Mouse (Mus musculus): ENCODE measurements around the gene Dppa3. TPM values are rescaled to one million over a fixed set of nuclear protein-coding genes. Genes with fewer than 3 reads are reported as not detected.

Dppa3 gene
- polyA plus RNA-seq (2017; shearing (Covaris generic)): not detected

DNA sequence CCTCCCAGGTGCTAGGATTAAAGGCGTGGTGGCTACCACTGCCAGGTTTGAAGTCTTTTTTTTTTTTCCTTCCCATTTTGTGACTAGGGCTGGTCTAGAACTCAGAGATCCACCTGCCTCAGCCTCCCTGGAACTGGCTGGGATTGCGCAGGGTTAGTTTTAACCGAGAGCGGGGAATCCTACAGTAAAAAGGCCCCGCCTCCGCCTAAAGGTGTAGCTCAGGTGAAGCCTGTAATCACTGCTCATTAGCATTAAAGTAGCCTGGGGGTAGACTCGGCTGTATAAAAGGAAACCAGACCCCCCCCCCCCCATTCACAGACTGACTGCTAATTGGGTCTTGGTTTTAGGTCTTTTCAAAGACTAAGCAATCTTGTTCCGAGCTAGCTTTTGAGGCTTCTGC lies at the start of gene Dppa3:
Gene Dppa3, plus strand, starts transcription at position 301 of the 400 bp plus-strand sequence.
- ATAC-seq: no peak

DNA sequence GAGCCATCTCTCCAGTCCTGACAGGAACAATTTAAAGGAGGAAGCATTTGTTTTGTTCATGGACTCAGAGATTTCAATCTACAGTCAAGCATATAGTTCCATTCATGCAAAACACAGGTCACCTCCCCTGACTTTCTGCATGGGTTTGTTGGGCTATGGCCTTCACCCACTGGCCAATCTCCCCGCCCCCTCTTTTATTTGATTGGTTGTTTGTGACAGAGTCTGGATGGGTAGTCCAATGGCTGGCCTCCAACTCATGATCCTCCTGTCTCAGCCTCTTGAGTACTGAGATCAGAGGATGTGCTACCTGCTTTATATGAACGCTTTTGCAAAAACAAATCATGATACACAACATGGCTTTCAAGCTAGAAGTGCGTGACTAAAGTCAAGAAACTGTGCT lies 49.2 kb upstream of the Dppa3 start:
- ATAC-seq: no peak

DNA sequence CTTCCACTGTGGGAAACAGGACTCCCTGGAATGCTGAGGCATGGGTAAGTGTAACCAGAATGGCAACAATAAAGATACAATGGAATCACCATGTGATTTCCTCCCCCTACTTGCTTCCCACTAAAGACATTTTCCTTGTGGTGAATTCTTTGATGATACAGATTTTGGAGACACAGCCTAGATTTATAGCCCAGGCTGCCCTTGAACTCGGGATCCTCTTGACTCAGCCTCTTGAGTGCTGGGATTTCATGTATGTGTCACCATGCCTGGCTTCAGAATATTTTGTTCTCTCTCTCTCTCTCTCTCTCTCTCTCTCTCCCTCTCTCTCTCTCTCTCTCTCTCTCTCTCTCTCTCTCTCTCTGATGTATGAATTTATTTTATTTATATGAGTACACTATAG lies 47.1 kb upstream of the Dppa3 start:
- no peak for ATAC-seq

DNA sequence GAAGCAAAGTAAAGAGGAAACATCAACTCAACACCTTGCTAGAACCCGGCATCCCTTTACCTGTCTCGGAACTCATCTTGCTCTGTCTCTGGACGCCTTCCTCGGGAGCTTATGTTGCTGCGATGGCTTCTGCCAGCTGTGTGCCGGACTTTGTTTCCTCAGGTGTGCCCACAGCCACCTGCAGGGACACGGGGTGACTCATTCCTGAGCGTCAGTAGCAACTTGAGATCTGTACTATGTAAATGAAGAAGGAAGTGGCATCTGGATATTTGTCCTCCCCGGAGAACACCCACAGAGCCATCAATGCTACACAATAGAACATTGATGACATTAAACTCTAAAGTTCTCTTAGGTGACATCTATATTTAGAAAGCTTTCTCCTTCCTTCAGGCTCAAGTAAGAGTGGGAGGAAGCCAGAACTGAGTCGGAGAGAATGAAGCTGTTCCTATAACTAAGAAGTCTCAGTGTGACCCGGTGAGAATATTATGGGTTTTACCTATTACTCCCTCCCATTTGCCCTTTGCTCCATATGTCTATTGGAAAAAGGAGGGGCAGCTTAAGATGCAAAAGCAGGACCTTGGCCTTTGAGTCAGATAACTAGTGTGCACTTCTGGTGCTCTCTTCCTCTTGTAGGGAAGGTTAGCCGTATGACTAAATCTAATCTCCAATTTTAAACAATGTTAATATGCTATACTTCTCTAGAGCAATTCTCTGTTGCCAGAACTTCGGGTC lies 35.0 kb upstream of the Dppa3 start:
- ATAC-seq: no peak

DNA sequence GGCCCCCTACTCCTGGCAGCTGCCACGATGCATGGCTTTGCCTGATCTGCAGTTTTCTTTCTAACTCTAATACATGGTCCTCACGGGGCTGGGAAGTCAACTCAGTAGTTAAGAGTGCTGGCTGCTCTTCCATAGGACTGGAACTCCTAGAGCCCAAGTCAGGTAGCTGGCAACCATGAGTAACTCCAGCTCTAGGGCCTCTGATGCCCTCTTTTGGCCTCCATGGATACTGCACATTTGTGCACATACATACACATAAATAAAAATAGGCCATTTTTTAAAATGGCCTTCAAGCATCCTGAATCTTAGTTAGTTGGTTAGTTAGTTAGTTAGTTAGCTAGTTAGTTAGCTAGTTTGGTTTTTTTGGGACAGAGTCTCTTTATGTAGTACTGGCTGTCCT lies 33.3 kb upstream of the Dppa3 start:
- no peak for ATAC-seq

DNA sequence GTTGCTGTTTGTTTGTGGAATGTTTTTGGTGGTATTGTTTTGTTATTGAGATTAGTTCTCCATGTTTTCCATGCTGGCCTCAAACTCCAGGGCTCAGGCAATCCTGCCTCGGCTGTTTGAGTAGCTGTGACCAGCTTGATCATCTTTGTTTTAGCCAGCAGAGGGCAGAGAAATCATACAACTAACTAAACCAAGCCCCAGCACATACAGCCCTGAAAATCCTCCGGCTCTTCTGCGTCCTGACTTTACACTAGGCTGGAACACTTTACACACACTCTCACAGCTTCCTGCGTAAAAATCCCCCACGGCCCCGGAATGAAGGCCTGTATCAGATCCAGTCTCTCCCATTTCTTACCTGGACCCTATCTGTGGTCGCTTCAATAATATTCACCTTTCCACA lies 30.6 kb upstream of the Dppa3 start:
- ATAC-seq: no peak

DNA sequence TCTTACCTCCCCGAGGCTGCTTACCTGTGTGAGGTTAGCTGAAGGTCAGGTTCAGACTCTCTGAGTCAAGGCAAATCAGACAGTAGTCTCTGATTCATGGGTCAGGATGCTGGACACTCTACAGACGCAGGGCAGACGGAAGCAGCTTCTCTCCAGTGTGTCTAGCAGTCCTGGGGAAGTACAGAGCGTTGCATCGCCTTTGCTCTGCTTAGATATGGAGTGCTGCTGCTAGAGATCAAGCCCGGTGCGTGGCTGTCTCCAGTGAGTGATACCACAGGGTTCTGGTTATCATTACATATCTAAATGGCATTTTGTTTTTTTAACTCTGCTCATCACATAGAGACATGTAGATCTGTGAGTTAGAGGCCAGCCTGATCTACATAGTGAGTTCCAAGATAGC lies 29.6 kb upstream of the Dppa3 start:
- no peak for ATAC-seq

DNA sequence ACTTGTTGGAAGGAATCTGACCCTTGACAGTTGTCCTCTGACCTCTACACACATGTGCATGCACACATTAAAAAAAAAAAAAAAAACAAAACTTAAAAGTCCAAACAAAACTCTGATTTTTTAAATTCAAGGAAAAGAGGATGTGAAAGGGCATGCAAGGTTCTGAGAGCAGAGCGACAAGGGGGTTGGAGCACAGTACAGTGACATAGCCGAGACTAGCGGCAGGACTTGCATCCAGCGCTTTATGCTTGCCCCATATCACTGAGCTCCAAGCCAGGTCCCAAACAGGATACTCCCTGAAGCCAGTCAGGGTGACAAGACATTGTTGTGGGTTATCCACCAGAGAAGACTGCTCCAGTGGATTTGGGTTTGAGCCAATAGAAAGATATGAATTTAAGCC lies 28.2 kb upstream of the Dppa3 start:
- ATAC-seq: no peak

DNA sequence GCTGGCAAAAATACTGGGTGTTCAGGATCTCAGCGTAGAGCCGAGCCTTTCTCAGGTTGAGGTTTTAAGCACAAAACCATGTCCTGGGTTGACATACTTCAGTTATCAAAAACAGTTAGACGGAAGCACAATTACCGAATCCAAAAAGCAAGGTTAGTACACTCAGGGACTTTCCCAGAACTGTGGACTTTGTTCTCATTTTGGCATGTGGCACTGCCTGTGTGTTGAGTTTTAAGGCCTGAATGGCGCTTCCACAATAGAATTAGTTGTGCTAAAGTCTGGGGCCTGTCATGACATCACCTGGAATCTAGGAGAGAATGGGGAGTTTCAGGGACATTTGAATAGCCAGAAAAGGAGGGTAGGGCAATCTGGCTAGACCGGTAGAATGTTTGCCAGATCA lies 27.8 kb upstream of the Dppa3 start:
- ATAC-seq: no peak

DNA sequence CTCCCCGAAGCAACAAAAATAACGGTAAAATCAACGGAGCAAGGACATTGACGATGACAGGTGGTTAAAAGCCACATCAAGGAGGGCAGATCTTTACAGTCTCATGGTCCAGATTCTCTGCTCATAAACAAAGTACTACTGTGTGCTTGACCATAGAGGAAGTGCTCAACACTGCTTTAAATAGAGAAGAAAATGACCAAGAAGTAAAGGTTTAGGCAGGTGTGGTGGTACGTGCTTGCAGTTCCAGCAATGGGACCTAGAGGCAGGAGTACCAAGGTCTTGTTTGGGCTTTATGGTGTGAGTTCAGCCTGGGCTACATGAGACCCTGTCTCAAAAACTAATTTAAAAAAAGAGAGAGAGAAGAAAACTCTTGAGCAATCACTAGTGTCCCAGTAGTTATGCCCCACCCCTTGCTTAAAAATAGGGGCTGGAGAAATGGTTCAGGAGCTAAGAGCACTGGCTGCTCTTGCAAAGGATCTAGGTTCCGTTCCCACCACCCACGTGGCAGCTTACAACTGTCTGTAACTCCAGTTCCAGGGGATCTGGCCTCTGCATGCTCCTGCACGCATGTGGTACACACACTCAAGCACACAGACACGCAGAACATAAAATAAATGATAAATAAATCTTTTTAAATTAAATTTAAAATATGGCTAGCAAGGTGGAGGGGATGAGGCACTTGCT lies 27.0 kb upstream of the Dppa3 start:
- ATAC-seq: no peak

DNA sequence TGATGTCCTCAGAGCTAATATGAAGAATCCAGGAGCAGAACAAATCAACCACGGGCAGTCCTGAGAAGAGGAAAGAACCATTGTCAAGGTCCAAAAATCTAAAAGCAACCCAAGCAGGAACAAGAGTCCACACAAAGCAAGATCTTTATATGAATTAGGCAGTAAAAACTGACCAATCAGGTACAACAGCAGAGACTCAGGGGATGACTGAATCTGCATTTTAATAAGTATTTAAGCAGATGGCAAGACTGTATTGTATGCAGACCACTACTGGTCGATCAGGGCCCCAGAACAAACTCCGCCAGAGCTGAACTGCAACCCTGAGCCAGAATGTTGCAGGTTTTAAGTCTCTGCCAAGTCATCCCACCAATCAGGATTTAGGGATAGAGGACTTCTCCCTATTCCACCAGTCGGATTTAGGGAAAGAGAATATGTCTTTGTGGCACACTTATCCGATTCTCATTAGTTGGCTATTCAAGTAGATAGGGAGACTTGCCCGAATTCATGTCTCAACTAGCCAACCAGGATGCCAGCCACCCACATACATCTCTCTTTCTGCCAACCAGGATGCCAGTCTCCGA lies 26.1 kb upstream of the Dppa3 start:
- no peak for ATAC-seq

DNA sequence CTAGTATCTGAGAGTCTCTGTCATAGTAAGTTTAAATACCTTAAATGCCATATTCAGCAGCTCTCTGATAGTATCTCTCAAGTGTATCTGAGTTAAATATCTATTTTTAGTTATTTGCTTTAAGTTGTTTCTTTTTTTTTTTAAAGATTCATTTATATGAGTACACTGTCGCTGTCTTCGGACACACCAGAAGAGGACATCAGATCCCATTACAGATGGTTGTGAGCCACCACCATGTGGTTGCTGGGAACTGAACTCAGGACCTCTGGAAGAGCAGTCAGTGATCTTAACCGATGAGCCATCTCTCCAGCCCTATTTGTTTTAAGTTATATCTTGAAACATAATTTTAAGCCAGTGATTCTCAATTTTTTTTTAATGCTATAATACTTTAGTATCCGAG lies 25.2 kb upstream of the Dppa3 start:
- ATAC-seq: no peak

DNA sequence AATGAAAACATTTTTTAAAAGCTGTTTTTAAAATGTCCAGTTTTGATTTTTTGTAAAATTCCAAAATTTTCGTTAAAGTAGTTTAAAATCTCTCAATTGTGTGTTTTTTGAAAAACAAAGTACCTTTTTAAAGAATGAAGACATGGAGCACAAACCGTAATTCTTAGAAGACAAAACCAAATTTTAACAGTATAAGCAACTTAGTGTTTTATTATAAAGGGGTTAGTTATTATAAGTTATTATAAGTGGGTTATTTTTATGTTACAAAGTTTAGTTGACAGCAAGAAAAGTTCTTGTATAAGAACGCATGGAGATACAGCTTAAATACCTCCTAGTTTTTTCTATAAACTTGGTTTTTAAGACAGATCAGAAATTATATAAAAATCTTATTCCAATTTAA lies 24.6 kb upstream of the Dppa3 start:
- ATAC-seq: no peak

DNA sequence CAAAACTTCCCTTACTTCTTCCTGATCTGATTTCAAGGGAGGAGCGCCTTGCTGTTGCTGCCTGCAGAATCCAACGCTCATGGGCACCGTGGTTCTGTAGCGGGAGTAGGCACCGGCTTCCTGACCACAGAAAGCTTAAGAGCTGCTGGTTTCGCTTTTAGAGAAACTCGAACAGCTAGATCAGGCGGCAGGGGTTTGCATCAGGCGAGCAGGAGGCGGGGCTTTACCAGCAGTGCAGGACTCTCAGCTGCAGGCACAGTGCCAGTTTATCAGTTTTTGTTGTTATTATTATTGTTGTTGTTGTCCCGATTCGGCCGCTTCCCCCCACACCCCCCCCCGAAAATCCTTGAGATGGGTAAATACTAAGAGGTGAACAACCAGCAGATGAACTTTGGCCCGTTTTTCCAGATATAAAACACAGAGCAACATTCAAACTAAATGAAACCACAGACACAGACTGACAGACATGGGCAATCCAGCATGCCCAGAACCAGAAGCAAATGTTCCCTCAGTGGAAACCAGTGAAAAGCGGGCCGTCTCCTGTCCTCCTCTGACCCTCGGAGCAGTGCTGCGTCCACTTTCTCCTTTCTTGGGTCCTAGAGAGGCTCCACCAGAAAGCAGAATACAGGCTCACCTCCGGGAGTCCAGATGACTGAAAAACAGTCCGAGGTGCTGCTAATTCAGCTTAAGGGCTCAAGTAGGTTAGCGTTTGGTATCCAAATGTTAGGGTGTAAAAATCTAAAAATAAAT lies 23.8 kb upstream of the Dppa3 start, which contains the start of gene Apobec1:
Gene Apobec1, minus strand, starts transcription at position 203 of the 750 bp plus-strand sequence.
- ATAC-seq: peak; percentile 96

DNA sequence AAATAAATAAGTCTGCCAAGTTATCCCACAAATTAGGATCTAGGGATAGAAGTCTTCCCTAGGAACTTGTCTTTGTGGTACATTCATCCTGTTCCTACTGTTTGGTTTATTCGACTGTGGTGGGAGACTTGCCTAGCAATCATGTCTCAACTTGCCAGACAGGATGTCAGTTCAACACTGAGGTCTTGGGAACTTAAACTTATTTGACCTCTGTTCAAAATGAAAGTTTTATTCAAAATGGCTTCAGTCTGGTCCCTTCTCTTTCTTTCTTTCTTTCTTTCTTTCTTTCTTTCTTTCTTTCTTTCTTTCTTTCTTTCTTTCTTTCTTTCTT lies 23.3 kb upstream of the Dppa3 start:
- ATAC-seq: peak; percentile 33

DNA sequence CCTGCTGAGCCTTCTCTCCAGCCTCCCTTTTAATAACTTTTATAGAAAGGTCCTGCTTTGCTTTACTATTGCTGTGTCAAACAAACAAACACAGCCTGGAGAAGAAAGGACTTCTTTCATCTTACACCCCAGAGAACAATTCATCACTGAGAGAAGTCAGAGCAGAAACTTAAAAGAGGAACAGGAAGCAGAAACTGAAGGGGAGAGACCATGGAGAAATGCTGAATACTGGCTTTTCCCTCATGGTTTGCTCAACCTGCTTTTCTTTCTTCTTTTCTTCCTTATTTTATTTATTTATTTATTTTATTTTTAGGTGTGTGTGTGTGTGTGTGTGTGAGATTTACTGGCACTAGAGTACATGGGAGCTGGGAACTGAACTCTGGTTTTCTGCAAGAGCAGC lies 21.9 kb upstream of the Dppa3 start:
- ATAC-seq: no peak

DNA sequence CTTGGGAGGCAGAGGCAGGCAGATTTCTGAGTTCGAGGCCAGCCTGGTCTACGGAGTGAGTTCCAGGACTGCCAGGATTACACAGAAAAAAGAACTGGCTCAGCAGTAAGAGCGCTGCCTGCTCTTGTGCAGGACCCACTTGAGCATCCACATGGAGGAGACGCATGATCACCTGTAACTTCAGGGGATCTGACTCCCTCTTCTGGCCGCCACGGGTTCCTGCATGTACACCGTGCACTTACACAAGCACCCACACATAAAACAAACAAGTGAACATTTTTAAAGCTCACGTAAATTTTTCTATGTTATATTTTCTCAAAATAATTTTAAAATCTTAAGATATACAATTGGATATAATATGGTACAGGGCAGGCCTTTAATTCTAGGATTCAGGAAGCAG lies 20.7 kb upstream of the Dppa3 start:
- ATAC-seq: no peak

DNA sequence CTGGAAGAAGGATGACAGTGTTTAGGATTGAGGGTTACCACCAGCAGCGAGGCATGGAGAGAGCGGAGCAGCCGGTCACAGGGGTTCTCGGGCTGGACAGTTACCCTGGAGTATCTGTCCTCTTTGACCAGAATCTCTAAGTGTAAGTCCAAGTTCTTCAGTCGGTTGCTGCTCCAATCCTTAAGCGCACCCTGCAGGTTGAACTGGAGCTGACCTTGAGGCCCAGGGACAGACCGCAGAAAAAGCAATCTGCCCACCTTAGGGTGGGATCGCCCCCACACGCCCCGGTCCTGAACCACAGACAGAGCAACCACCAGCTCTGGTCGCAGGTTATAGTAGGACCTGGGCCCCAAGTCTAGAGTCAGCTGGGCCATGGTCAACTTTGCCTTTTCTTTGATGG lies 19.5 kb upstream of the Dppa3 start:
- no peak for ATAC-seq

DNA sequence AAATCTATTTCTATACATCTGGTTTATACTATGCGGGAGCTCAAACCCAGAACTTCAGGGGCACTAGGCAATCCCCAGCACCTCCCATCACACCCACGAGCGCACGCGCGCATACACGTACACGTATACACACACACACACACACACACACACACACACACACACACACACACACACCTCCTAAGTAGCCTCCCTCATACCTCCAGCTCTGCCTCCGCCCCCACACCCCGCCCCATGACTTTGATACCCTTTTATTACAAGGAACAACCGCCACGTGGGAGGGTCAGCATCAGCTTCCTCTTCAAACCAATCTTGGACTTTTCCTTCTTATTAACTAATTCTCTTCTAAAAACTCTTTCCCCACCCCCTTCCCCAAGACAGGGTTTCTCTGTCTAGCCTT lies 18.5 kb upstream of the Dppa3 start:
- ATAC-seq: no peak

DNA sequence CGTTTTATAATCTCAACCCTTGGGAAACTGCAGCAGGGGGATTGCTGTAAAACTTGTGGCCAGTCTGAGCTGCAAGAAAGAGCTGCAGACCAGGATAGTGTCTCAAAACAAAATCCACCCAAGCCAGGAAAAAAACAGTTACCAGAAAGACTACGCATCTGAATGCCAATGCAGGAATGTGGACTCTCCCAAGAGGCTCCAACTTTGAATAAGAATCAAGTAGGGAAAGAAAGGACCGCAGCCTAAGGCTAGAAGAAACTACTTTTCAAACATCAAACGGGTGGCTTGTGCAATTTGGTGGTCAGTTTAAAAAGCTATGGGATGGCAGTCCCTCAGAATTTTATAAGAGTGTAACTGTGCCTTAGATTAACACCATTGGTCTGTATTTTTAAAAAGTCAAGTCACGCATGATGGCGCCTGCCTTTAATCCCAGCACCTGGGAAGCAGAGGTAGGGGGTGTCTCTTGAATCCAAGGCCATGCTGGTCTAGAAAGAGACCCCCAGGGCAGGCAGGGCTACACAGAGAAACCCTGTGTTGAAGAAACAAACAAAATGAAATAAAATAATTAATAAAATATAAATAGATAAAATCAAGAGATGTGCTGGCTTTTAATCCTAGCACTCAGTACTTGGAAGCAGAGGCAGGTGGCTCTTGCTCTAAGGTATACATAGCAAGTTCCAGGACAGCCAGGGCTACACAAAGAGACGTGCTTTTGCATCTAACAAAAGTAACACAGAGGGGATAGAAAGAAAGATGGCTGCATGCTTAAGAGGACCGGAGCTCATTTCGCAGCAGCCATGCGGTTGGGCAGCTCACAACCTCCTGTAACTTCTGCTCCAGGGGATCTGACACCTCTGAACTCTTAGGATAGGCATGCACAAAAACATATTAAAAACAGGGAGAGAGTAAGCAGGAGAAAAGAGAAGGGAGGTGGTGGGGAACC lies 17.5 kb upstream of the Dppa3 start:
- ATAC-seq: no peak

DNA sequence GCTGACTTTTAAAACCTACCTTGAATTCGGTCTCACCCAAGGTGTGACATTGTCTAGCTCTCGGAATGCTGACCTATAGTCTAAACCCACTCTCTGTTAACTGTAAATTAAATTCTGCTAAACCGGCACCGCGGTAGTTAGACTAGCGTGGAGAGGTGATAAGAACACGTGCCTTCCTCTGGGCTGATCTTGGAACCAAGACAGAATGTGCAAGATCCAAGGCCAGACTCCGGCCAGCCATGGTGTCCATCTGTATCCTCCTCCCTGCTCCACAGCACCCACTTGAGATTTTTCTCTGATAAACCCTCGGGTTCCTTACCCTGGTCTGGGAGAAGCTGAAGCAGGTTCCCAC lies 16.9 kb upstream of the Dppa3 start:
- no peak for ATAC-seq

DNA sequence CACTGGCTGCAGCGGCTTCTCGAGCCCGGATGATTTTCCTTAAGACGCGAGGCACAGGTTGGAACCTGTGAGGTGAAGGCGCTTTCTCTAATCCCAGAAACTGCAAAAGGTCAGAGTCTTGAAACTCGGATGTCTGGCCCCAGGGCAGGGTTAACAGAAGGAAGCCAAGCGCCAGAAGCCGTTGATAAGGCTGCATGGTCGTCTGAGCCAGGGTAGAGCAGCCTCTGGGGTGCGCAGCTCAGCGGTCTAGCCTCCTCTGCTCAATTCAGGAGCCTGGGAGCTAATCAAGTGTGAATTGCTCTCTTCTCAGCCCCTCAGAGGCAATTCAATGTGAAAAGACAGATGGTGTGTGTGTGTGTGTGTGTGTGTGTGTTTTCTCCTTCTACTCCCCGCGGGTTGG lies 16.4 kb upstream of the Dppa3 start, which contains the start of gene Gdf3:
Gene Gdf3, minus strand, starts transcription at position 317 of the 400 bp plus-strand sequence.
- no peak for ATAC-seq

Measured in activated CD4-positive, CD25-positive, alpha-beta regulatory T cell, adult 4 months (primary cell).